Mouse (Mus musculus) ovary, postnatal 36 days (tissue): ENCODE measurements at regions not wholly inside any gene's neighbourhood (a gene's known extent, or its start where the extent isn't known, plus 50 kb on each side); places are given as distances from the start of the nearest gene placed in this dataset.

Experiments used
- DNase-seq: peaks from one replicate; pipeline ENCODE4 v3.0.0; 2022; ENCODE audit warnings: low spot score, mixed read lengths

DNA sequence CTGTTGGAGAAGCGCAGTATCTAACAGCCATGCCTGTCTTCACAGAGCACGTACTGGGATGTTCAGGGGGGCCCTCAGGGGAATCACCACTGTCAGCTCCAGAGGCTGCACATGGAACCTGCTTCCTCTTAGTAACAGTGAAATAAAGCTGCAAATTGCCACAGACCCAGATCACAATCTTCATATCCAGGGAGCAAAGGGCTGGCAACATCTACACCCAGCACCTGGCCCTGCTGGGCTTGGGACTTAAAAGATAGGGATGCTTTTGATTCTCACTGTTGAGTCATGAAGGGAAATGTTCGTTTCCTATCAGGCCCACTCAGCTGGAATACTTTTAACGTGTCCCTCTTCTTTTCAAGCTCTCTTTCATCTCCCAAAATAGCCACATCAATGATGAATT is 322.4 kb upstream of the Trib2 start:
- DNase-seq: no peak

DNA sequence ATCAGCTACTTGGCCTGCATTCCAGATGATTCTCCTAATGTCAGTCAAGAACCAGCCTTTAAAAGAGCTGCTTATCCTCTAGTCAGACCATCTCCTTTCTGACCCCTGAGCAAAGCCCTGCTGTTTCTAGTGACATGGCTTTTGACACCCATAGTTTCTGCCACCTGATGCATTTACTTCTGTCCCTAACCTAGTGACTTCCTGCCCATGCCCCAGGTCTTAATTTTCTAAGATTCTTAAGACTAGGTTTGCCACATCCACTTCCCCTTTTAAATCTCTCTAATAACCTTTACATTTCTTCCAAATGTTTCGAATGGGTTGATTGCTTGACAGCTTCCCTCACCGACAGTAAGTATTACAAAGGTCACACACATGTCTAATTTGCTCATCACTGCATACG is 321.1 kb upstream of the Trib2 start:
- no peak for DNase-seq

DNA sequence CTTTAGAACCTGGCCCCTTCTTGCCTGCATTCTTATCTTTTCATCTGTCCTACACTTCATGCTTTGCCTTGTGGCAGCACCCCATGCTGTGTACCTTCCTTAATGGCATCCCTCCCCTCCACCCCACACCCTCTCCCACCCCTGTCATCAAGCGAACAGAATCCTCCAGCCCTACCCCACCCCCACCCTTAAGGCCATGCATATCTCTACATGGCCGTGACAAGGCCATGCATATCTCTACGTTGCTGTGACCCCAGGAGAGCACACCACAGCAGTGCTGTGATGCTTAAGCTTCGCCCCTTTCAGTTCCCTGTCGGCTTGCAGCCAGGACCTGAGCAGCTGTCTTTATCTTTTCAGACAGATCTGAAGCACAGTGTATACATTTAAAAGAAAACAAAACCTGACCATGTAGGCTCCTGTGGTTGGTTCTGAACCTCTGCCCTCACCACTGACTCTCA is 319.5 kb upstream of the Trib2 start:
- DNase-seq: no peak

DNA sequence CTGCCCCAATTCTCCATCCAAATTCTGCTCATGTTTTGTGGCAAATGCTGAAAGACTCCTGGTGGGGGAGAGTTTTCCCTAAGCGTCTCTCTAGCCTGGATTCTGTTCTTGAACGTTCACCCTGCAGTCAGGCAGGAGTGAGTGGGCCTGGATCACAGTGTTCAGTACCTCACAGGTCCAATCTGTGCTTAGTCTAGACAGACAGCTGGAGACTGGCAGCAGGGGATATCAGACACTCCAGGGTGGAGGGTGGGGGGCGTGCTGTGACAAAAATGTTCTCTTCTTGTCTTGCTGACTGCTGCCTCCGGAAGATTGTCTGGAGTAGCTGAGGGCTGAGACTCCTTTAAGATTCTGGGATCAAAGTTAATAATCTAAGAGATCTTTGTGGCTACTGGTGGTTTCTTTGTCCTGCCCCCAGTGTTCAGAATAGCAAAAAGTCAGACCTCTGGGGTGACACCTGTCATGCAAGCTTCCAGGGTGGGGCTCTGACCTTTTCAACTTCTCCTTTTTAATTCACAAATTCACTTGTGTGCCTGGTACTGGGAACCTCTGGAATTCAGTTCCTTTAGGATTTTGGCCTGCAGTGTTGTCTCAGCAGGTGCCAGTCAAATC is 319.0 kb upstream of the Trib2 start:
- no peak for DNase-seq

DNA sequence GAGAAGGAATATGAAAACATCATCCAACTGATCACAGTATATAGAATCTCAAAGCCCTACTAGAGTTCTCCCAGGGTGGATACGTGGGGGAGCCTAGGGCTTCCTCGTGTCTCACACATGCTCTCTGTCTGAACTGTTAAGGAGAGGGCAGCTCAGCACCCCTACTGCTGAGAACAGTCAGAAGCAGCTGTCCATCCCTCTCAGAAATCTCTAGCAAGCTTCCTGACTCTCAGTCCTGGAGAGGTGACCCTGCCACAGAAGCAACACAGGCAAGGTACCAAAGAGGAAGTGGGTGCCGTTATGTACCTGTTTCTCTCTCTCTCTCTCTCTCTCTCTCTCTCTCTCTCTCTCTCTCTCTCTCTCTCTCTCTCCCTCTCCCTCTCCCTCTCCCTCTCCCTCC is 317.7 kb upstream of the Trib2 start:
- no peak for DNase-seq

DNA sequence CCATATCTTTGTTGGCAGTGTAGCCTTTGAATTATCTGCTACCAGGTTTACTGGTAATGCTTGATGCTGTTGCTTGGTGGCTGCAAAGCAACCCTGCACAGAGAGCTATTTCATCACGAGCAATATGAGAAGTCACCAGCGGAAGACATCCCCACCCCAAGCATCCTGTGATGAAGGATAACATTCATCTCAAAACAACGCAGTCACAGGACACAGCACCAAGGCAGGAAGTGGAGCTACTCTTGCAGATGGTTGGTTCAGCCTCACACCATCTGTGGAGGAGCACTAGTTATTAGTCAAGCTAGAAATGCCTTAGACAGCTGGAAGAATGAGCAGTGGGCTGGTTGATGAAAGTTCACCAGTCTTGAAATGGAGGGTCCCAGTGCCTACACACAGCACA is 316.5 kb upstream of the Trib2 start:
- no peak for DNase-seq

DNA sequence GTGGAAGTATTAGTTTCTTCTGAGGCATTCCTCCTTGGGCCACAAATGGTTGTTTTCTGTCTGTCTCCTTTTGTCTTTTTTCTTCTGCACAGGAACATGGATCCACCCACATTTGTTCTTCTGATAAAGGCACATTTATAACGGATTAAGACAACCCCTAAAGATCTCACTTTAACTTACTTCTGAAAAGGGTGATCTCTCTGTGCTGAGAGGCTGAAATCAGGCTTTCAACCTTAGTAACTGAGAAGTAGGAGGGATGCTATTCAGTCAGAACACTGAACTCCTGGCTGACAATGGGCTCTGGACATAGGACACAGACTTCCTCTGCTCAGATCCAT is 315.0 kb upstream of the Trib2 start:
- DNase-seq: no peak

DNA sequence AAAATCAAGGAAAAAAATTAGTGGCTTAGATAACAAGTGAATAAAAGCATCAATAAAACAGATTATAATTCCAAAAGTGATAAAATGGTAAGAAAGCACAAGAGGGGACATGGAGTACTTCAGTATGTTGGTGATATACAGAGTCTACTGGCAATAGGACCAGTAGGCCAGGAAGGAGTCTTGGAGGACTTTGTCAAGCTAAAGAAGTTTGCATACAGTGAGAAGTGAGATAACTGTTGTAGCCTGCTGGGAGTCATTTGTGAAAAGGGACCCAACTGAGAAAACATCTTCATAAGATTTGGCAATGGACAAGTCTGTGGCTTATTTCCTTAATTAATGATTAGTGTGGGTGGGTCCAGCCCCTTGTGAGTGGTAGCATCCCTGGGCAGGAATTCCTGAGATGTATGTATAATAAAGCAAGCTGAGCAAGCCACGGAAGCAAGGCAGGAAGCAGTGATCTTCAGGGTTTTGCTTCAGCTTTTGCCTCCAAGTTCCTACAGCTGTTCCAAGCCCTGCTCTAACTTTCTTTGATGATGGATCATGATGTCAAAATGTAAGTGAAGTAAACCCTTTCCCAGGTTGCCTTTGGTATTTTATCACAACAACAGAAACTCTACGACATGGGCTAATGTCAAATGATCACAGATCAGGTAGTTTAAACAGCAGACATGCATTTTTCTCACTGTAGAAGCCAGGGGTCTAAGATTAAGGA is 314.5 kb upstream of the Trib2 start:
- no peak for DNase-seq

DNA sequence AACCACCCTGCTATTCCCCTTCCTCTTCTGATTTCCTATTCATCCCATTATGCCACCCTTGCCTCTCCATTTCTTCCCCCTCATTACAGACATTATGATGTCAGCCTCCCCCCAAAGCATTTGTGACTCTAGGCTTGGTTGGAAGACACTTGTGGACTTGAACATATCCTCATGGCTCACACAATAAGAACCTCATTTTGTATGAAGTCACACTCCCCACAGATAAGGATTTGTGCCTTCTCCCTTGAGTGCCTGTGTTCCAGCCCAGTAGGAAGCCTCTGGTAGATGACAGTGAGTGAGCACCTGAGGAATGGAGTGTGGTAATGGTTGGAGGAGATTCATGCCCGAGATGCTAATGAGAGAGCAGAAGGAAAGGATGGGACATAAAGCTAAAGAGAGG is 313.9 kb upstream of the Trib2 start:
- DNase-seq: no peak

DNA sequence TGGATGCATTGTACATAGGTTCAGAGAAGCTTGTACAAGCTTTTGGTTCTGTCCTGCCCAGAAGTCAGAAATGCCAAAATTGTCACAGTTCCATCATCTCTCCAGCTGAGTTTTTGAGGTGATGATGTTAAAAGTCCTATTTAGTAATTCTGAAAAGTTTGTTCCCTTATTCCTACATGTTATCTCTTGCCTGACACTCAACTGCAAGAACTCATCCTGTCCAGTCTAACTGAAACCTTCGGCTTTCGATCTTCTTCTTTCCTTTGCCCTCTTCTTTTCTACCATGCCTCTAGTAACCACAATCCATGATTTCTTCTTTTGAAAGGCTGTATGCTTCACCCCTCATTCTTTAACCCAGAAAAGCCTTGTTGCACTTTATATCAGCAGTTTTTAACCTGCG is 313.2 kb upstream of the Trib2 start:
- no peak for DNase-seq

DNA sequence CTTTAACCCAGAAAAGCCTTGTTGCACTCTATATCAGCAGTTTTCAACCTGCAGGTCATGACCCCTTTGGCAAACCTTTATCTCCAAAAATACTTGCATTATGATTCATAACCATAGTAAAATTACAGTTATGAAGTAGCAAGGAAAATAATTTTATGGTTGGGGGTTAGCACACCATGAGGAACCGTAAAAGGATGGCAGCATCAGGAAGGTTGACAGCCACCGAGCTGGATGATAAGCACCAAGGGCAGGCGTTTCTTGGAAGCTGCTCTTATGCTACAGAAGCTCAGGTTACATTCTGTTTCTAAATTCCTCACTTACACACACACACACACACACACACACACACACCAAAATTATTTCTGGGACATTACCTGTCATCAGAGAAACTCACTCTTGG is 312.5 kb upstream of the Trib2 start:
- DNase-seq: no peak

DNA sequence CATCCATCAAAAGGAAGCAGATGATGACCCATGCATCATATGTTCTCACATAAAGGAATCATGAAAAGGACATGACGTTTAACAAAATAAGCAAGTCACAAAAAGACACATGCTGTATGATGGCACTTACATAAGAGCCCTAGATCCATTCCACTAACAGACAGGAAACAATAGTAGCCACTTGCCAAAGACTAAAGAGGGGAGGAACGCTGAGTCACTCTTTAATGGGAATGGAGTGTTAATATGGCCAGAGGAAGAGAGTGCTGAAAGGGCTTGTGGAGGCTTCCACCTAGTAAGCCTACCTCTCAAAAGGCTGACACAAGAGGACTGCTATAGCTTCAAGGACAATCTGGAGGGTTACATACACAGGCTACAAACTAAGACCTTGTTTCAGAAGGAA is 308.2 kb upstream of the Trib2 start:
- no peak for DNase-seq

DNA sequence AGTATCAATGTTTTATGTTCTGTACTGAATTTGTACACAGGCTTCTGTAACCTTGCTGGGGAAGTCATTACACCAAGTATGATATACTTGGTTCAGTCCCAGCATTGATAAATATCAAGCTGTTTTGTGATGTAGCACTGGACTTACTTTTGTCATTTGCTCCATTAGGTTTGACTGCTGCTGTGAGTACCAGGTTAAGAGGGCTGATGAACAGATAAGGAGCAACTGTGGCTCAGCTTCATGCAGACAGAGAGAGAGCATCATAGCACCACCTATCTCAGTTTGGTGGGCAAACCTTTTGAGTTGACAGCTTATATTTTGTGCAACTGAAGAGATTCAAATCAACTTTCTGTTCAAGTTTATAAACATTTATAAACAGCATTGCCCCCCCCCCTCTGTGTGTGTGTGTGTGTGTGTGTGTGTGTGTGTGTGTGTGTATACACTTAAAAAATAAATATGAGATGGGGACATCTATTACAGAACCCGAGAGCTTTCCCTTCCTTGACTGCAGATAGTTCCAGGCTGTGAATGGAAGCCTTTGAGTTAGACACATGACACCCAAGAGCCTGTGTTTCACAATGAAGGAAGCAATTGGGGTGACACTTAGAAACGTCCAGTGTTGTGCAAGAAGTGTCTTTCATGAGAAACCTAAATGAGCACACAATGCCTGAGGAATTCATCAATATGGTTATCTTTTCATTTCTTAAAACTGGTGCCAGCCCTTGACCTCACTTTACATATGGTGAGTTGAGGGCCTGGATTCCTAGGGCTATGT is 305.8 kb upstream of the Trib2 start:
- no peak for DNase-seq

DNA sequence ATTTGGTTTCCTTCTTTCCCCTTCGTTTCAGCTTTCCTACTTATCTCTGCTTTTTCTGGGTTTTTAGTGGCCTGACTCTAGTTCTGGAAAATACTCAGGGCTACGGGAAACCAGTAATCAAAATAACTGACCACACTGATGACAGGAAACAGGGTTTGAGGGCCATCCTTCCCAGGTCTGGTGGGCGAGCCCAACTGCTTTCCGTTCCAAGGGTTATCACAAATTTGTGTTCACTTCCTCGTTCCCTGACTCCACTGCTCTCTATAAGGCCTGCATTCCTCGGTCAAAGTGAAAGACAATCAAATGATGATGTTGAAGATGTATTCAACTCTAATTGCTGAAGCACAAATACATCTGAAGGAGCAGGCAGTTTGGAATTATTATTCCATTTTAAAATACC is 305.1 kb upstream of the Trib2 start:
- no peak for DNase-seq

DNA sequence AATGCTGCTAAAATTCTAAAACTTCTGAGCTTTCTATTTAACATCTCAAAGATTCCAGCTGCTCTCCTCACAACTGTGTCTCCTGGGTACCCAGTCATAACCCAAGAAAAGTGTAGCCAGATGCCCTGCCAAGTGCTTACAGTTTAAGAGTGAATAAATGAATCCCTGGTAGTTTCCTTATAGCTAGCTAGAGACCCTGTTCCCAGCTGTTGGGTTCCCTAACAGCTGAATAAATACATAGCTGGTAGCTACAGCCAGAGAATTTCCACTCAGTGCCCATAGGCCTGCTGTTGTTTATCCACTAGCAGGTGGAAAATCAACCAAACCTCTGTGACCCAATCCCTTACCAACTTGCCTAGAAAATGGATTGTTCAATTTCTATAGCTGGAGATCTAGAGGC is 302.0 kb upstream of the Trib2 start:
- DNase-seq: no peak

DNA sequence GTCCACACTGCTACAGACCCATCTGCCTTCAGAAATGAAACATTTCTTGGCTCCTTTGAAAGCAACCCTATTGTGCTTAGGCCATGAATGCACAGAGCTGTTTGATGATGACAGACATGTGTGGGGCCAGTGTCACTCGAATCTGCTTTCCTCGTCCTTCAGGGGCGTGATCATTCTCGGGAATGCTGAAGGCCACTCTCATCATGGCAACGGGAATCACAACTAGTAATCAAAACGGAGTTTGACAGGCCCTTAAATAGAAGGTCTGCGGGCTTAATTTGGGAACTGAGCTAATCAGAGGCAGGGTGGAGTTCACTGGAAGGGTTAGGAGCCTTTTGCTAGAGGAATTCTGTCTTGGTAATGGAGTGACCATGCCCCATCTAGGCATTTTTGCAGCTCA is 290.2 kb upstream of the Trib2 start:
- no peak for DNase-seq

DNA sequence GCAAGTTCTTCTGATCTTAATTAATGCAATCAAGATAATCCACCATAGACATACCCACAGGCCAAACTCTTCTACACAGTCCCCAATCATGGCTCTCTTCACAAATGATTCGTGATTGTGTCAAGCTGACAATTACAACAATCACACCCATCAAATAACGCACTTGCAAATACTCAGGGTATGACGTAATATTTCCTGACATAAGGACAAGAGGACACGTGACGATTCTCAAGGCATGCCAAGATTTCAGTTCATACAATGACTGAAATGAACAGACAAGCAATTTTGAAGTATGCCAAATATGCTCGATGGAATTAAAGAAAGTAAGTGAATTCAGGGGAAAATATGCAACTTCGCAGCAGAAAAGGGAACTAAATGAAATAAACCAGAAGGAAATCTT is 282.1 kb upstream of the Trib2 start:
- no peak for DNase-seq

DNA sequence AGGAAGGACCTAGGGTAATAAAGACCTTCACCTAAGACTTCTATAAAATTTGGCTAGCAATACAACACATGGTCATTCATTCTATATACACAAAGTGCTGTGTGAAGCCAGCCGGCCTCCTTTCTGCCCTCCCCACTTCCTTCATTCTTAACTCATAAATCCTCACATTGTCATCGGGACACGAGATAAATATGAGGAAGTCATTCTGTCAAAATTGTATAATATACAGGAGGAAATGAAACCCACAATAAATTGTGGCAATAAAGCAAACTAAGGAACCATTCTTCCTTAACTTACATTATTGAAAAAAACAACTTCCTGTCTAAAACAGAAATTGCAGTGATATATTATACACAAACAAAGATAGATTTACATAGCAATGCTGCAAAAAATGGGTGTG is 275.9 kb upstream of the Trib2 start:
- no peak for DNase-seq

DNA sequence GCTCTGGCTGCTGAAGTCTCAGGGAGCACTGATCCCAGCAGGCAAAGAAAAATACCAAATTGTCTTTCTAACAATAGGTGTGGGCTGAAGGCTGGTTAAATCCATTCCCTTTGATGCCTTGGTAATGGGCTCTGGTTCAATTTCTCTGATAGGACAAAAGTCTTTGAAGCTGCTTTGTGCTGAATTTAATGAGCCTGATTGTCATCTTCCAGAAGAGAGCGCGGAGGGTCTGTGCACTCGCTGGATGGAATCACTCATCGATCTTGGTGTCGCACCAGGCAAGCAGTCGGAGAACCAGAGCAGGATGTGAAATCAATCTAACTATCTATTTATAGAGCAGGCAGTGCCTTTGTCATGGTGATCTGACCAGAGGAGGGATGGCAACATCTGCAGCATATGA is 274.6 kb upstream of the Trib2 start:
- DNase-seq: no peak

DNA sequence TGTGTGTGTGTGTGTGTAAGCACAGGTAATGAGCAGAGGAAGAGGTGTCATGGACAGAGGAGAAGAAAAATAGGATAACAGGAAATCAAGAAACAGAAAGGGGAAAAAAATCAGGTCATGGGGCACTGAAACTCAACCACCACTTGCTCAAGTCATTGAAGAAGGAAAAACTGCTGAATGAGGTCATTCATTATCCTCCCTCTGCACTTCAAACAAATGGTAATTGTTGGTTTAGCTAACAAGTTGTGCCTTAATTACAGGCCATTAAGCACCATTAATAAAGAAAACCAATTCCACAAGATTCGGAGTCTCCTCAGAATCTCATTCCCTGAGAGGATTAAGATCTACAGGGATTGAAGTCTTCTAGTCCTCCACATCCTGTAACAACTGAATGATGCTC is 266.5 kb upstream of the Trib2 start:
- DNase-seq: no peak

DNA sequence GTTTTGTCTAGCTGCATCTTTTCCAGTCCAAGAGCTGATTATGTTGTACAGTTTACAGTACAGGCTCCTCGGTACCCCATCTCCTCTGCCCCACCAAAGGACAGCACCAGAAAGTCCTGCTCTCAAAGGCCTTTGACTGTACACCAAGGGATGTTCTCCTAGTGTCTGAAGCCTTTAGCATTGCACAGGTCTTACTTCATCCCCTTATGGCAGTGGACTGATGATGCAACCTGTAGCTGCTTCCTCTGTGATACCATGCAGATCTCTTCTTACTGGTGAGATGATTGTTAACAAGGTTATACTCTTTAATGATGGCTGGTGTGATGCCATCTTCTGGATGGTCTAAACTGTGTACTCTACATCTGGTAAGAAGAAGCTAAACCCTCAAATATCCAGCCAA is 260.5 kb upstream of the Trib2 start:
- DNase-seq: no peak

DNA sequence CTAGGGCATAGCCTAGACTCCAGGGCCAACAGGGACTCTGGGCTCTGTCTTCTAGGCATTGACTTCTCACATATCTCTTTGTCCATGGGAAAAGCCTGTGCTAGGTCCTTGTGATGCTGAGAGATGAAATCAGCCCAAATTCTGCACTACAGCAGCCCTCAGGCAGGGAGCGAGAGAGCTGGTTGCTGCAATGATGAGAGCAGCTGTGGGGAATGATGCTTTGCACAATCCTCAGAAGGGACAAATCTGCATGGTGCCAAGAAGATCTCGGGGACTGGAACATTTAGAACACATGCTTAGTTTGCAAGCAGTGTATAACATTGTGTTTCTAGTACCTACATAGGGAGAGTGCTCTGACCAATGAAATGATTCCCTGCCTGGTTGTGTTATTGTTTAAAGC is 259.2 kb upstream of the Trib2 start:
- DNase-seq: no peak

DNA sequence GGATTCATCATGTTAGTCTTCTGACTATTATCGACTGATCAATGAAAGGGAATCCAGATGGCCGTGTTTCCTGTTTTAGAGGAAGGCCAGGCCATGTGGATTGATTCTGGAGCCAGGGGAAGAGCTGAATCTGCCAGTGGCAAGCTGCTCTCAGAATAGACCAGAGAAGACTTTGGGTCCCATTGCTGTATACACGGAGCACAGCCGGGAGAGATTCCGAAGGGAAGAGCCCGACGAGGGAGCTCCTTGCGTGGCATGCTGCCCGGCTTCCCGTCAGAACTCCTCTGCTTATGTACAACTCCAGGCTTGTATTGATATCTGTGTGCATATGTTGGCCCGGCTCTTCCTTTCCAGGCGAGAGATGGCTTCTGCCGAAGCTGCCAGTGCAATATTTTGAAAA is 252.2 kb upstream of the Trib2 start:
- DNase-seq: no peak

DNA sequence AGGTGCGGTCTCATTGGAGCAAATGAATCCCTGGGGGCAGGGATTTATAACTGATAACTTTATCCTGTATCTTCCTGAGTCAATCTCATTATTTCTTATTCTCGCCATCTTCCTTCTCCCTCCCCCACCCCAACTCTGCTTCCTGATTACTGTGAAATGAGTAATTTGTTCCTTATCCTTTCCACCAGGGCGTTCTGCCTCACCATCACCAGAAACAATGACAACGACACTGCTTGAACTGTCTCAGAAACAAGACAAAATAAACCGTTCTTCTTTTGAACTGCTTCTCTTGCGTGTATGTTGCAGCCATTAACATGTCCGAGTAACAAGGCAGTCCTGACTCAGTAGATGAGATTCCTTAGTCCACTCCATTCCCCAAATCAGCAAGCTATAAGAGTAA is 246.0 kb upstream of the Trib2 start:
- no peak for DNase-seq
